Mouse (Mus musculus) cortical plate, adult 2 months (tissue): ENCODE results near the gene 4933412E24Rik. TPM values are rescaled to one million over a fixed set of nuclear protein-coding genes. Genes with fewer than 3 reads are reported as not detected.

ENCODE experiments used
- H3K27ac ChIP-seq: fragments of 200-500 bp; 2 replicates; pipeline ENCODE4 v1.5.1; 2012; ENCODE audit warnings: low read length, control low read depth, inconsistent platforms; ENCODE audit not compliant: insufficient read depth
- H3K4me1 ChIP-seq: fragments of 200-500 bp; 2 replicates; pipeline ENCODE4 v1.6.1; 2011; ENCODE audit warnings: low read length; ENCODE audit not compliant: control insufficient read depth, insufficient read depth
- H3K4me3 ChIP-seq: fragments of 200-500 bp; 2 replicates; pipeline ENCODE4 v1.5.1; 2011; ENCODE audit warnings: mild to moderate bottlenecking, low read length, control low read depth; ENCODE audit not compliant: insufficient read depth
- CTCF ChIP-seq: fragments of 200-500 bp; IDR thresholded peaks from 2 replicates; pipeline ENCODE4 v1.5.1; 2011; ENCODE audit warnings: mild to moderate bottlenecking, control low read depth, low read length; ENCODE audit not compliant: insufficient read depth; ENCODE audit errors: extremely low read depth
- POLR2A ChIP-seq: fragments of 200-500 bp; IDR thresholded peaks from 2 replicates; pipeline ENCODE4 v1.6.1; 2011; ENCODE audit warnings: mild to moderate bottlenecking, low read length, control low read depth; ENCODE audit not compliant: insufficient read depth; ENCODE audit errors: extremely low read depth
- polyA plus RNA-seq: library from polyadenylated mRNA; depleted of rRNA; stranded (reverse); fragments of >200 nt; gene quantifications from 2 replicates; pipeline ENCODE4 v1.2.3, GENCODE M21; 2012; rRNA removed

4933412E24Rik gene
- not detected in 2 replicates for polyA plus RNA-seq

DNA sequence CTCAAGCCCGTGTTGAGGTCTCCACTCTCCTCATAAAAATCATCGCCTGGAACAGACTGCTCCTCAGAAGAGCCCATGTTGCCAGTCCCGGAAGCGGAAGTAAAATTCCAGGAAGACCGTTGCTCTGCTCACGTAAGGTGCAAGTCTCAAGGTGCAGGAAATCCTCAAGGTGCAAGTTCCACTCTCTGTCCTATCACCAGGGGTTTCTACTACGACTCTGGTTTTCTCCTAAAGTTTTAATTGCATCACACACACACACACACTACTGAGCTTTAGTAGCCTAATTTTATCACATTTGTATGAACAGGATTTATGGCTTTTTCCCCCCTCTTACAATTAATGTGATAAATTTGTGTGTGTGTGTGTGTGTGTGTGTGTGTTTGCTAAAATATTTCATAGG lies at the start of gene 4933412E24Rik:
TSS of gene 4933412E24Rik (minus strand) at position 101 of the 400 bp plus-strand sequence.
- TF ChIP-seq POLR2A (no peak), CTCF (no peak)
- no peak within 1 kb of the TSS for H3K27ac ChIP-seq
- no peaks in the 10 kb centered on the region for H3K4me1 ChIP-seq
- H3K4me3 ChIP-seq: no peak within 1 kb of the TSS

DNA sequence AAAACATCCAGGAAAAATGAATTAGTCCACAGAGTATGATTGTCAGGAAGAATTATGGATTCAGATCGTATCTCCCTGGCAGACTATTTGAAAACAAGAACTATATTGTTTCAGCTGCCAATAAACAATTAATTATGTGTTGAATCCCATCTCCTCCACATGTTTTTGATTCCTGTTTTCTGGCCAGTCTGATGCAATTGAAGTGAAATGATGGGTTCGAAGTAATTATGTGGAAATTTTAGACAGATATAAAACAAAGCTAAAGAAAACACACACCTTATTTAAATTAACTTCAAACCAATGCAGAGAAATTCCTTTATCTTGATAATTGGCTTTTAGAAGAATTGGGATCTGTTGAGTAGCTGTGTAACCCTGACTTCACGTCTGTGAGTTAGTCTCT lies 14.3 kb upstream of the 4933412E24Rik start:
- no peak for TF ChIP-seq CTCF
- TF ChIP-seq POLR2A: no peak
- Histone ChIP-seq H3K4me3 (no peak overlapping the region), H3K4me1 (no peaks in the 10 kb centered on the region), H3K27ac (no peak overlapping the region)

DNA sequence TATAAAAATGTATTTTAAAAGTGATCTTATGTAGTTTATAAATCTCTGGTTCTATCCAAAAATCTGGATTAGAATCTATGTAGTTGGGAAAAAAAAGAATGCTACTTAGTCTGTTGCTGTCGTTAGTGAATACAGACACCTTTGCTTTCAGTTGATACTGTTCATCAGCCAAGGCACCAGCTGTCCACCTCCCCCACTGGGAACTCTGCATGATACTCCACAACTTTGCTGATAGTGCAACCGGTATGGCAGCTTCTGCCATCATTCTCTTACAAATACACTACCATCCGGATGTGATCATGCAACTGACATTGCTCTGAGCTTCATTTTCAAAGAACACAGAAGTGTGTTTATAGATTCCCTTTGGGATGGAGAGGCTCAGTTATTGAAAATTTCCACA lies 4.8 kb upstream of the 4933412E24Rik start:
- Histone ChIP-seq H3K27ac (no peak overlapping the region), H3K4me3 (no peak overlapping the region), H3K4me1 (no peaks in the 10 kb centered on the region)
- no peak for TF ChIP-seq POLR2A

DNA sequence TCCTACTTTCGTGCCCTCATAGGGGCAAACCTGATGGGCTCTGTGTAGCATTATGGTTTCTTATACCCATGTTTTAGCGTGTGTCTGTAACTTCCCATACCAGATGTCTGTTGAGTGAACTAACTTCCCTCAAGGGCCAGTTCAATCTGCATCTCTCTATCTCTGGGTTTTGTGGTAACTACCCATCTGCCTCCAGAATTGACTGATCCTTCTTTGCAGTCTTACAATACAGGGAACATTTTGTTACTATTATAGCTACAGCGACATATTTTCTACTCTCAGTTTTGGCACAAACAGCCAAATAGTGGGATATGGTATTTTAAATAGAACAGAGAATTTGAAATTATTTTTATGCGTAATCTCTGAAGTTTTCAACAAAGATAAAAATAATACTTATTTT lies 6.2 kb downstream of the 4933412E24Rik start:
- H3K27ac ChIP-seq: no peak overlapping the region
- H3K4me3 ChIP-seq: no peak overlapping the region
- H3K4me1 ChIP-seq: no peaks in the 10 kb centered on the region
- TF ChIP-seq CTCF: no peak
- TF ChIP-seq POLR2A: no peak

DNA sequence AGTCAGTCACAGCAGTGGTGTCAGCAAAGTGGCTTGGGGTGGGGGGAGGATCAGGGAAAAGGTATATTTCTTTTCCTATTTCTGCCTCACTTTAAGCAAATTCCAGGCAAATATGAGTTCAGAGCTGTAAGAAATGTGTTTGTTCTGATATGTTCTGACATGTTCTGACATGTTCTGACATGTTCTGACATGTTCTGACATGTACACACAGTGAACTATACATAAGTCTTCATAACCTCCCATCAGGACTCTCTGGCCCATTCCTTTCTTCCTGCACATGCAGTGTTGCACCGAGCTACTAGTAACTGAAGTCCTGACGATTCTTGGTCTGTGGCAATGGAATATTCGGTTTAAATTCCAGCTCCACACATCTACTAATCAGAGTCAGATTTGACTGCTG lies 6.8 kb downstream of the 4933412E24Rik start:
- no peak overlapping the region for H3K4me3 ChIP-seq
- H3K27ac ChIP-seq: no peak overlapping the region
- no peak for TF ChIP-seq CTCF
- no peak for TF ChIP-seq POLR2A
- H3K4me1 ChIP-seq: no peaks in the 10 kb centered on the region

DNA sequence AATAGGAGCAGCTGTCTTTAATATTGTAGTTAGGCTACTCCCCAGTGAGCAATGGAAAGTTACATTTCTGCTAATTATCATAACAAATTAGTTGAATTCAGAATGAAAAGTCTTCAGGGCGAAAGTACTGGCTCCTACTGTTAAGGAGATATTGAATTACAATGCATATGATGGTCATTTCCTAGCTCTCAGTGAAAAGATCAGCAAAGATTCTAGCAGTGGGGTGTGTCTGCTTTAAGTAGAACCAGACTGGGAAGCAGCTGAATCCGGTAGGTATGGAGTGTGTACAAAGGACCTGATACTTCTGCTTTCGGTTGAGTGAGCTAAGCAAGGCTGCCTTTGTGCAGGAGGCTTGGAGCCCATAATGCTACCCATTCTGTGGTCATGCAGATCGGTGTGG lies 32.6 kb downstream of the 4933412E24Rik start:
- H3K4me3 ChIP-seq: no peak overlapping the region
- H3K4me1 ChIP-seq: no peaks in the 10 kb centered on the region
- TF ChIP-seq POLR2A (no peak), CTCF (no peak)
- no peak overlapping the region for H3K27ac ChIP-seq

DNA sequence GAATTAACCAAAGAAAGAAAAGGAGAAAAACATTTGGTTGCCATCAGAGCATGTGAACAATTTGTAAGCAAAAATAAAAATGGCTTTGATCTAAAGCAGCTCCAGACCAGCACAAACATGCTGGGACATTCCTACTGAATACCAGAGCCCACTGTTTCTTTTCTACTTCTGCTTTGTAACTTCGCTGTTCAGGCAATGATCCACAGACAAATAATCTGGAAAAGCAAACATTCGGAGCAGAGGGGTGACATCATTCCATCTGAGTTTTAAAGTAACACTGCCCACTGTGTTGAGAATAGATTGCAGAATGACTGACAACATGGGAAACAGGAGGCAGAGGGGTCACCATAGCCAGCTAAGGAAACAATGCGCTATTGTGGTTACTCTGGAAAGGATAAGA lies 41.1 kb downstream of the 4933412E24Rik start:
- H3K4me1 ChIP-seq: no peaks in the 10 kb centered on the region
- no peak overlapping the region for H3K27ac ChIP-seq
- TF ChIP-seq POLR2A: no peak
- no peak overlapping the region for H3K4me3 ChIP-seq

DNA sequence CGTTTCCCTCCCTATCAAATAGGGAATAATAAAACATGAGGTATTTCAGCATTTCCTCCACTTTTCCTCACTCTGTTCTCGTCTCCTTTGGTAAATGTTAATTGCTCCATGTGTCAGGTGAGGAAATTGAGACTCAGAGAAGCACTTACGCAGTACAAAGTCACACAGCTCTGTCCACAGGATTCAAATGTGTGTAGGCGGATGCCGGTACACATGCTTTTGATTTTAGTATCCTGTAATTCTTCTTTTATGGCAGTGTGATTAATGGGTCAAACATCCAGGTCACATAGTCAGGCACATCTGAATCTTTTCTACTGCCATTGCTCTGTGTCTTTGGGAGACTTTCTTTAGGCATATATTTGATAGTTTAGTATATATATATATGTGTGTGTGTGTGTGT lies 41.8 kb downstream of the 4933412E24Rik start:
- TF ChIP-seq CTCF: no peak
- TF ChIP-seq POLR2A: no peak
- H3K4me3 ChIP-seq: no peak overlapping the region
- no peaks in the 10 kb centered on the region for H3K4me1 ChIP-seq
- no peak overlapping the region for H3K27ac ChIP-seq

DNA sequence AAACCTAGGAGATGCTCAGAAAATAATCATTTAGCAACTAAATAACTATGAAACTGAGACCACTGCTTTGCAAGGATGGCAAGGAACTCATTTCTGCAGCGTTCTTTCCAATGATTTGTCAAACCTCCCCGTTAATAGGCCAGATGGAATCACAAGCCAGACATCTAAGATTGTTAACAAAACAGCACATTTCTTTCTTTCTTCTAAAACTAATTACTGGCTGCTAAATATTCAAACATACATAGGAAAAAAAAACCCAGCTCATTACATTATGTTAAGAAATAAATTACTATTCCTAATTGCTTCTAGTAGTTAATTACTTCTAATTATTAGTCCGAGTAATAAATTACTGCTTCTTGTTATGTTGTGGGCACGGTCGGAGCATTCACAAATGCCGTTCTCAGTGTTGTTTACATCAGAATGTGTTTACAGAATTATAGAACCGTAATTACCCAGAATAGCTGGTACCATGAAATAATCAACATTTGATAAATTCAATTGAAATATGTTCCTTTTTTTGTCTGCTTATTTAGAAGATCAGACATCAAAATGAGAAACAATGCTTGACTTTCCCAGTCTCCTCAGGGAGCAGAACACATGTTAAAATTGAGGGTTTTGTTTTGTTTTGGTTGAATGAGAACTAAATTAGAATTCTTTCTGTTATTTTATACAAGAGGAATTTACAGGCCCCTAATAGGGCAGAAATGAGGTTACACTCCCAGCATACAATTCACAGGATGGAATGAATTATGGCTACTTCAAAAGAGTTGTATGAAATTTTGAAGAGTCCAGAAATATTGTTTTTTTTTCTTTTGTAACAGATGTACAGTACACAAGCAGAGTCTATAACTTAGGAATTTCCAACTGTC lies 42.5 kb downstream of the 4933412E24Rik start:
- TF ChIP-seq CTCF: no peak
- no peak for TF ChIP-seq POLR2A
- H3K27ac ChIP-seq: no peak overlapping the region
- H3K4me1 ChIP-seq: no peaks in the 10 kb centered on the region
- no peak overlapping the region for H3K4me3 ChIP-seq
